Mouse (Mus musculus): ENCODE measurements around the gene Olfr872.
"Not testable (repeated sequence)": the region's sequence is repeated elsewhere in the genome, so short reads cannot be mapped to it uniquely, and the experiment has no call there.

DNA sequence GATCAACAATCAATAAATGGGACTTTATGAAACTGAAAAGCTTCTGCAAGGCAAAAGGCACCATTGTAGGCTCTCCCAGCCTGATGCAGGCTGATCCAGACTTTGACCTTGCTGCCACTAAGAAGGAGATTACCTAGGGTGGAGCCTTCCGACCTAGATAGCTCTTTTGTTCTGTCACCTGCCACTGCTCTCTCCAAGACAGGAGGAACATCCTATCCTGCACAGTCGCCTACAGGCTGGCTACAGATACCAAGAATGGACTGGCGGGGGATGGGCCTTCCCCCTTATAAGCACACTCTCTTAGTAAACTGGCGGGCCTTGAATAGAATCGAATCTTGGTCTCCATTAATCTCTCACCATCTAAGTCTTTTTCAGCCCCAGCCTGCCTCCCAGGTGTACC is 58.6 kb downstream of the Olfr872 start:
- TF ChIP-seq CTCF (IDR thresholded peaks at IDR 0.05; ENCODE audit: insufficient read depth, low read length); POLR2A (IDR thresholded peaks at IDR 0.05; ENCODE audit: borderline replicate concordance, extremely low read depth, low read depth, low read length): not testable (repeated sequence)
